Mouse (Mus musculus): ENCODE data around the gene Chd3. TPM values are rescaled to one million over a fixed set of nuclear protein-coding genes. Genes with fewer than 3 reads are reported as not detected.
"Not testable (repeated sequence)": the region's sequence is repeated elsewhere in the genome, so short reads cannot be mapped to it uniquely, and the experiment has no call there.

Gene Chd3
- total RNA-seq, 2 experiments from 2014 or later = 421 to 443 TPM

- intact Hi-C loops (cut with DNase I) = no loop called here
Measured at GRCm38 (mm10) chr11:69332713-69333253, 36.4 kb downstream of the Chd3 start.

GRCm38 (mm10) chr11:69331929-69332405 is 37.2 kb downstream of the Chd3 start:
- intact Hi-C loops (cut with DNase I) = no loop called here

More at GRCm38 (mm10) chr11:69332713-69333253, 36.4 kb downstream of the Chd3 start:
- DNase-seq (ENCODE audit: low spot score in 2 of 2) = no peak

GRCm38 (mm10) chr11:69331152-69331551 is 38.1 kb downstream of the Chd3 start:
- intact Hi-C loops (cut with DNase I) = no loop called here
- no peak for DNase-seq (ENCODE audit: low spot score in 2 of 2)

More at GRCm38 (mm10) chr11:69331929-69332405, 37.2 kb downstream of the Chd3 start:
- peak; percentile 77 to 81 for DNase-seq (ENCODE audit: low spot score in 2 of 2)

- DNase-seq (ENCODE audit: low spot score in 2 of 2) = no peak
- intact Hi-C loops (cut with DNase I) = loop anchor here (5.0 kb wide), 1 partner anchor 59 kb away; no protein-coding TSS in a partner anchor
Measured at GRCm38 (mm10) chr11:69328517-69328916, 40.7 kb downstream of the Chd3 start.

GRCm38 (mm10) chr11:69327648-69328047 is 41.6 kb downstream of the Chd3 start:
- intact Hi-C loops (cut with DNase I) = loop anchor here (5.0 kb wide), 1 partner anchor 60 kb away; no protein-coding TSS in a partner anchor
- no peak for DNase-seq (ENCODE audit: low spot score in 2 of 2)

- DNase-seq (ENCODE audit: low spot score in 2 of 2) = no peak
- intact Hi-C loops (cut with DNase I) = loop anchor here (5.0 kb wide), 1 partner anchor 60 kb away; no protein-coding TSS in a partner anchor
Measured at GRCm38 (mm10) chr11:69327157-69327442, 42.1 kb downstream of the Chd3 start.

- intact Hi-C loops (cut with DNase I) = loop anchor here (5.0 kb wide), 1 partner anchor 61 kb away; no protein-coding TSS in a partner anchor
- DNase-seq (ENCODE audit: low spot score in 2 of 2) = peak in 1 of 2 experiments; percentile 41
Measured at GRCm38 (mm10) chr11:69326408-69327156, 42.6 kb downstream of the Chd3 start.

- intact Hi-C loops (cut with DNase I) = loop anchor here (5.0 kb wide), 1 partner anchor 61 kb away; no protein-coding TSS in a partner anchor
- peak; percentile 72 to 79 for DNase-seq (ENCODE audit: low spot score in 2 of 2)
Measured at GRCm38 (mm10) chr11:69325628-69326407, 43.4 kb downstream of the Chd3 start, which contains the start of gene Kcnab3. Gene Kcnab3, plus strand, starts transcription at chr11:69326258.

GRCm38 (mm10) chr11:69324749-69325148 is 44.5 kb downstream of the Chd3 start:
- intact Hi-C loops (cut with DNase I) = loop anchor here (5.0 kb wide), 3 partner anchors 43 to 63 kb away; partner anchors contain the start of gene Chd3

GRCm38 (mm10) chr11:69323667-69324111 is 45.5 kb downstream of the Chd3 start, which contains the start of the genes Cntrob and Trappc1:
Gene Cntrob, minus strand, starts transcription at chr11:69323775.
Gene Trappc1, plus strand, starts transcription at chr11:69323980.
- intact Hi-C loops (cut with DNase I) = loop anchor here (5.0 kb wide), 2 partner anchors 44 to 56 kb away; partner anchors contain the start of gene Chd3
- peak; percentile 99 for DNase-seq (ENCODE audit: low spot score in 2 of 2)

More at GRCm38 (mm10) chr11:69324749-69325148, 44.5 kb downstream of the Chd3 start:
- DNase-seq (ENCODE audit: low spot score in 2 of 2) = no peak

GRCm38 (mm10) chr11:69322693-69323471 is 46.3 kb downstream of the Chd3 start:
- intact Hi-C loops (cut with DNase I) = loop anchor here (5.0 kb wide), 2 partner anchors 44 to 56 kb away; partner anchors contain the start of gene Chd3
- DNase-seq (ENCODE audit: low spot score in 2 of 2) = no peak

GRCm38 (mm10) chr11:69322010-69322409 is 47.2 kb downstream of the Chd3 start:
- DNase-seq (ENCODE audit: low spot score in 2 of 2) = peak; percentile 44 to 62
- intact Hi-C loops (cut with DNase I) = loop anchor here (5.0 kb wide), 2 partner anchors 45 to 55 kb away; partner anchors contain the start of gene Chd3

GRCm38 (mm10) chr11:69321580-69321979 is 47.6 kb downstream of the Chd3 start:
- intact Hi-C loops (cut with DNase I) = loop anchor here (5.0 kb wide), 2 partner anchors 46 to 54 kb away; partner anchors contain the start of gene Chd3

GRCm38 (mm10) chr11:69318000-69318399 is 51.2 kb downstream of the Chd3 start:
- DNase-seq (ENCODE audit: low spot score in 2 of 2); intact Hi-C loops (cut with DNase I): not testable (repeated sequence)

More at GRCm38 (mm10) chr11:69321580-69321979, 47.6 kb downstream of the Chd3 start:
- no peak for DNase-seq (ENCODE audit: low spot score in 2 of 2)

- no peak for DNase-seq (ENCODE audit: low spot score in 2 of 2)
- intact Hi-C loops (cut with DNase I) = no loop called here
Measured at GRCm38 (mm10) chr11:69316361-69316760, 52.8 kb downstream of the Chd3 start.

GRCm38 (mm10) chr11:69311266-69311665 is 57.9 kb downstream of the Chd3 start:
- no peak for DNase-seq (ENCODE audit: low spot score in 2 of 2)
- intact Hi-C loops (cut with DNase I) = no loop called here

GRCm38 (mm10) chr11:69306039-69306438 is 63.2 kb downstream of the Chd3 start:
- DNase-seq (ENCODE audit: low spot score in 2 of 2) = no peak
- intact Hi-C loops (cut with DNase I) = no loop called here

GRCm38 (mm10) chr11:69305291-69305690 is 63.9 kb downstream of the Chd3 start:
- no peak for DNase-seq (ENCODE audit: low spot score in 2 of 2)
- intact Hi-C loops (cut with DNase I) = no loop called here
